Mouse (Mus musculus) embryo, embryonic 10 days (tissue): ENCODE results near the gene Gpsm2.
"Not testable (repeated sequence)": the region's sequence is repeated elsewhere in the genome, so short reads cannot be mapped to it uniquely, and the experiment has no call there.

Source experiments
- DNase-seq: peaks from one replicate; pipeline ENCODE4 v3.0.0-alpha.2; 2015; ENCODE audit warnings: low spot score

Gpsm2 gene

DNA sequence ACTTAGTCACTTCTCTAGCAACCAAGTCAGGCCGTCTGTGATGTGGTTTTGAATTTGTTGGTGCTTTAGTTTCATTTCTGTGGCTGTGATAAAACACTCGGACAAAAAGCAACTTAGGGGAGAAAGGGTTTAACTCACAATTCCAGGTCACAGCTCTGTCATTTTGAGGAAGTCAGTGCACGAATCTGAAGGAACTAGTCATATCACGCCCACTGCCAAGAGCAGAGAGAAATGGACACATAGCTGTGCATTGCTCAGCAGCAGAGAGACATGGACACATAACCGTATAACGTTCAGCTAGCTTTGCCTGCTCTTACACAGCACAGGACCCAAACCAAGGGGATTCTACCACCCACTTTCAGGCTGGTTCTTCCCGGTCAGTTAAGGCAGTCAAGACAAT, 4.3 kb upstream of the Gpsm2 start:
- DNase-seq, result no peak

DNA sequence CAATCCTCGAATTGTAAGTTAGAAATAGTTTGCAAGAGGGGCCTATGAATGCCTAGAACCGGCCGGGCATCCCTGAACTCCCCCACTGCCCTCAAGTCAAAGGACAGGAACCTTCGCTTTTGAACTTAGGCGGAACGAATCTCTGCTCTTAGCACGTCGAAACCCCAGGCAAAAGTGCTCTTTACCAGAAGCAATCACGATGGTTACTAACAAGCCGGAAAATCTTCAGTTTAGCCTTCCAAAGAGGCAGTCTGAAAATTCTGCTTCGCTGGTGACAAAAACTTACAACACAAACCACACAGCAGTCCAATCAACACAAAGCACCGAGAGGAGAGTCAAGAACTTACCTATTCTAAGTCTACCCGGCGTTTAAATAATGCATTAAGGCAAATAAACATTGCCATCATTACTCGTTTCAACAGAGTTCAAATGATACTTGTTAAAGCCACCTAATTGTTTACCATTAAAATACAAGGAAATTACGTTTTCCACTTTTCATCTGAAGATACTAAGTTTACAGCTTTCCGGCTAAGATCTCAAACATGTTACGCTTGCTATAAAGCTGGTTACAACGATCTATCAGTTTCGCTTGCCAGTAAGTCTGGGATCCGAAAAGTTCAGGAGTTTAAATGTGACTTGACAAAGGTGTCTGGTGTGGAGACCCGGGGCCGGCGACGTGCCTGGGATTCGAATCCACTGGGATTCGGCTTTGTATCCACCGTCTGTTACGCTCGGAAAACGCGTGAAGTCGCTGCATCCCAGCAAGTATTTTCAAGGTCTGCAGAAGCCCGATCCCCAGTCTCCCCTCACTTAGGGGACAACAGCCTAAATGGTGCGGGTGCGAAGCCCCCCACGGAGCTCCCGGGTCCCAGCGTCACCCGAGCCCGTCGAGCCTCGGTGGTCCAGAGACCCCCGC, 775 bp downstream of the Gpsm2 start:
- peak; percentile 77 for DNase-seq

DNA sequence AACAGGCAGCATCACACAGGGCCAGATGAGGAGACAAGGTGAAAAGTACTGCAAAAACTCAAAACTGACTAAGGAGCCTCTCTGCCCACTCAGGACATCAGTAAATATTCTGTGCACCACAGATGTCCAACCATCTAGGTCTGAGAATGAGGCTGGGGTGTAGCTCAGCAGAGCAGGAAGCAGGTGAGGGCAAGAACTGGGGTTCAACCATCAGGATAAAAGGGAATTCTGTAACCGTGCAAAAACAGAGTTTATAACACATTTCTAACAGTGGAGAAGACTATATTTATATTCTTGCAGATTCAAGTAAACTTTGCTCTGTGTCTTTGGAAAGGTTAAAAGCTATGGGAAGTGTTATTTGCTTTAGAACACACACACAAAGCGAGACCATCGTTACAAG, 2.3 kb downstream of the Gpsm2 start:
- no peak for DNase-seq

DNA sequence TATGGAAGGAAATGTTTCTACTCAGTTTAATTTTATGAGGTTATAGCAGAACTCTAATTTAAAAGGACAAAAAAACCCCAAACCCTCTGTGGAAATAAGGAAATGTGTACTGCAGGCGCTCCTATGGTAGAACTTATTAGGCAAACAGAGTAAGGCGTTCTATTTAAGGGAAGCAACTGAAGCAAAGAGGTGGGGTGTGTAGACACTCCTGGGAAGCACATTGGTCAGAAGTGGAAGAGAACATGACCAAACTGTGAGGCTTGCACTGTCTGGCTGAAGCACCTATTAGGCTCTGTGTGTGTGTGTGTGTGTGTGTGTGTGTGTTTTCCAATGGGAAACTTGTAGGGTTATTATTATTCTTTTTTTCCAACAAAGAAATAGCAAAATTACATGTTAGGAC, 2.8 kb downstream of the Gpsm2 start:
- no peak for DNase-seq

DNA sequence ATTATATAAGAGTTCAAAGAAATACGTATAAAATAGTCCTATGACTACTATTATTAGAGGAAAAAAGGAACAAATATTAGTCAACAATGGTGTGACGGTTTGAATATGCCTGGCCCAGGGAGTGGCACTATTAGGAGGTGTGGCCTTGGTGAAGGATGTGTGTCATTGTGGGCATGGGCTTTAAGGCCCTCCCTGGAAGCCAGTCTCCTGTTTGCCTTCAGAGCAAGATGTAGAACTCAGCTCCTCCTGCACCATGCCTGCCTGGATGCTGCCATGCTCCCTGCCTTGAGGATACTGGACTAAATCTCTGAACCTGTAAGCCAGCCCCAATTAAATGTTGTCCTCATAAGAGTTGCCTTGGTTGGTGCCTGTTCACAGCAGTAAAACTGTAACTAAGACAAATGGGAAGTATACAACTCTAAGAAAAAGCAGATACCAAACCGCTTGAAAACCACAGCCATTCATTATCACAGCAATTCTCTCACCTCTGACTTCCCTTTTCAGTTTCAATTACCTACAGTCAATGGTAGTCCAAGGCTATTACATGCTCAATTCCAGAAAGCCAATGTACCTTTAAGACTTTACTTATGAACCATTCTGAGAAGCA, 4.1 kb downstream of the Gpsm2 start:
- no peak for DNase-seq

DNA sequence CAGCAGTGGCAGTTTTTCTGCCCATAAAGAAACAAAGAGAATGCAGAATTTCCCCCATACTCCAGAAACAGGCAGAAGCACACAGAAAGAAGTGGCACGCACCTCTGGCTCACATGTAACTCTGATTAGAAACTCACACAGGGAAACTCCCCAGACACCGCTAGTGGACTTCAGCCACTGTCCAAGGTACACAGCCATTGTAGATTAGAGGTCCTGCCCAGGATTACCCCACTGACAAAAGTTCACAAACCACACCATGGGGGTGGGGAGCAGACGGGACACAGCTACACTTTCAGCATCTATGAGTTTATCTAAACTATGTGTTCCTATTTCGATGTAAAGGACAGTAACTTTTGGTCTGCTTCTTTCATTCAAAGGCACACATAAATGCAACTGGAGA, 7.3 kb downstream of the Gpsm2 start:
- DNase-seq, result no peak

DNA sequence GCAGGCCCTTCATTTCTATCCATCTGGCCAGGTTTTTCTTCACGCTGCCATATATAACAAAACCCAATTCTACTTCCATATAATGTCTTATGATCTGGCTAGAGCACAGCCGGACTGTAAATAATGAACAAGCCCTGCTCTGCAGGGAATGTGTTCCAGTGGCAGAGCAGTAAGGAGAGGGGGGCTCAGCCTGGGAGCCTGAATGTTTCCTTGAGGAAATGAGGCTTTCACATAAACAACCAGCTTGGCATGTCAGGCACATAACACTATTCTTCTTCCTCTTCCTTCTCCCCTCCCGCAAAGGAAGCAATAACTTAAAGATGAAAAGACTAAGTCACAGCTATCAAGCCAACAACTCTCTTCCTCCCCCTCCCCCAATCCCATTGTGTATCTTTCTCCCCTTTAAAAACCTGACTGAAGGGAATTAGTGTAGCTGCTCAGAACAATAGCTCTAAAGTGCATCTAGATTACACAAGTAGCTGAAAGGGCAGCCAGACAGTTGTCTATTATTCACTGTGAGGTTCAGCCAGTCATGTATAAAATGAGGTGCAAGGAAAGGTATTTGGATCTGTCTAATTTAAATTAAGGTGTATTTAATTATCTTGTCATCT, 8.9 kb downstream of the Gpsm2 start:
- peak; percentile 29 for DNase-seq

DNA sequence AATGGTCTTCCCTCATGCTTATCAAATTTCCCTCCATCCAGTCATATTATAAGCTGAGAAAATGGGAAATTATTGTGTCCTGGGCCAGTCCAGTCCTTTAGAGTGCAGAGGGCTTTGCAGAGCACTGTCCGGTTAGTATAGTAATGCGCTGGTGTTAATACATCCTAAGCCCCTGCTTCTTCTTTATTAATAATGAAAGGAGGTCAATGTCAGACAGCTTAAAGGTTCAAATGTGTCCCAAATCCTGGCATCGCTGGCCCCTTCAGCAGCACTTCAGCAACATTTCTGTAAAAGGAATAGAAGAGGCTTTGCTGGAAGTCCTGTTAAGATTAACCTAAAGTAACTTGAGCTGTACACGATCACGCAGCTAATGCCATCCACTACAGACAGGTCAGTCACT, 10.8 kb downstream of the Gpsm2 start:
- DNase-seq, result no peak

DNA sequence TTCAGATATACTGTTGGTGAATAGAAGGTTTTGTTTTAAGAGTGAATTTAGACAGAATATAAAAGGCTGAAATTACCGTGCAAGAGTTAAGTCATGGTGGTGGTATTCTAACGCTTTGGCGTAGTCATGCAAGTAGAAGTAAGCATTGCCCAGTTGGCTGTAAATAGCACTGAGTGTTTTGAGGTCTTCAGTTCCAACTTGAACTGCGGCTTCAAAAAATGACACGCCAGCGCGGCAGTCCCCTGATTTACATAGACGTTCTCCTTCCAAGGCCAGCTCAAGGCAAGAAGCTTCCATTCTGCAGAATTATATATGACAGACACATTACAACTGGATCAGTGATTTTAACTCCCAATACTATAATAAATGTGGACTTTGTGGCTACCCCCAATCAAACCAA, 19.3 kb downstream of the Gpsm2 start:
- DNase-seq, result no peak

DNA sequence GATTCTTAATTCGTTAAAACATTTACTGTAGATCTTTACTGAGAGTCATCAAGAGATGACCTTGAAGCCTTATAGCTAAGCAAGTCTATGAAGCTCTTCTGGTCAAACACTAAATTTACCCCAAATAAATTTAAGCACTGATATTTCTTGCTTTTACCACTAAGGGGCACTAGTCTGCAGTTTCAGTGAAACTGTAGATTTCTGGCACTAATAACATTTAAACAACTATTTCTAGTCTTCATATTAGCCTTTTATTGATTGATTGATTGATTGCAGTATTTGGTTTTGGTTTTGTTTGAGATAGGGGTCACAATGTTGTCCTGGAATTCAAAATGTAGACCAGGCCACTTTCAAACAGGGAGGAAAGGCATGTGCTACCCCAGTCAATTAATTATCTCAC, 20.9 kb downstream of the Gpsm2 start:
- DNase-seq, result no peak

DNA sequence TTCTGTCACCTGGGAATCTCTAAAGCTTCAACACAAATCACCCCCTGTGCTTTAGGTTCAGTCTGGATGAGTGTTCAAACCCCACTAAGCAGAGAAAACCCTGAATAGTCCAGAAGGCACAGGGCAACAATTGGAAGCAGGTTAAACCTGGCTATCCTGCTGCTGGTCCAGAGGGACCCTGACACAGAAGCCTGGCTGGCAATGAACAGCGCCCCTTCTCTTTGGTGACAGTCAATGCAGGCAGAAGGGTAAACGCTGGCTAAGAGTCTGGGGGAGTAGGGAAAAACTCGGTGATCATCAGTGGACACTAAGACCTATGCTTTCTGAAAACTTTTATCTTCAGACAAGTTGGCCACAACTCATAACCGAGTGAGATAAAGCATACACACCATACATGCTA, 22.3 kb downstream of the Gpsm2 start:
- DNase-seq, result no peak

DNA sequence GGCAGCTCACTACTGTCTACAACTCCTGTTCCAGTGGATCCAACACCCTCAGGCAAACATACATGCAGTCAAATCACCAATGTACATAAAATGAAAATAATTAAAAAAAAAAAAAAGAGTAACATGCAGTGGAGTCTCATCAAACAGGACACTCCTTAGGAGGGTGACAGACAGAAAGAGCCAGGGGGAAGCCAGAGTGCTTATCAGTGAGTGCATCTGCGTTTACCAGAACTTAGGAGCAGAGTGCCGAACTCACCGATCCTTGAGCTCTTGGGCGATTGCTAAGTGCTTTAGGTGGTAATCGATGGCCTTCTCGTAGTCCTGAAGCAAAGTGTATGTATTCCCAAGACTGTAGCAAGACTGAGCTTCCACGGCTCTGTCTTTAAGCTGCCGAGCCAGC, 23.4 kb downstream of the Gpsm2 start:
- DNase-seq, result no peak

DNA sequence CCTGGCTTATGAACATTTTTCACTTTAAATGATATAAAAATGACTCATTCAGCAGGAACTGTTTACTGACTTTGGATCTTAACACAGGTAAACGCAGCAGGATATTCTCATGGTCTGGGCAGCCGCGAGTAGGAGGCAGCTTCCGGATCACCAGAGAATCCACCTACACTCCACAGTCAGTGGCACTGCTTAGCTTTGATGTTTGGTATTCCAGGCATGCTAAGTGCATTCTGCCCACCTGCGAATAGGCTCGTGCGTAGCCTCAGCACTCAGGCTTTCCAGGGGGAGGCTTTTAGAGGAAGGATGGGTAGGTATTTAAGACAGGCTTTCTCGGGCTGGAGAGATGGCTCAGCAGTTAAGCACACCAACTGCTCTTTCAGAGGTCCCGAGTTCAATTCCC, 27.8 kb downstream of the Gpsm2 start:
- DNase-seq, result no peak

DNA sequence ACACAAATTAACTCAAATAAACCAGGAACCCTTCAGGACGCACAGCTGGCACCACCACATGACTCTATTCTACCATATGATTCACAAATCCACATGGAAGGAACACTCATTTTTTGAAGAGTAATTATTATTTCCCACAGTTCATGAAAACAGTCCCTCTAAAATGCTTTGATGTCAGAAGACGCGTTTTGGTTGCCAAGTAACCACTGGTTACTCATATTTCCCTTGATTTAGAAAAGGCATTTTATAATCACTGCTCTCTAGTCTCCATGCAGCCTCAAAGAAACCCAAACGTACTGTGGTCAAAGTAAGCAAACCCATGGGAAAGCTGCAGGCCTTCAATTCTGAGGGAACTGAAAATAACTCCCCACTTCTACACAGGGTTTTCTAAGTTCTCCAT, 32.1 kb downstream of the Gpsm2 start:
- no peak for DNase-seq

DNA sequence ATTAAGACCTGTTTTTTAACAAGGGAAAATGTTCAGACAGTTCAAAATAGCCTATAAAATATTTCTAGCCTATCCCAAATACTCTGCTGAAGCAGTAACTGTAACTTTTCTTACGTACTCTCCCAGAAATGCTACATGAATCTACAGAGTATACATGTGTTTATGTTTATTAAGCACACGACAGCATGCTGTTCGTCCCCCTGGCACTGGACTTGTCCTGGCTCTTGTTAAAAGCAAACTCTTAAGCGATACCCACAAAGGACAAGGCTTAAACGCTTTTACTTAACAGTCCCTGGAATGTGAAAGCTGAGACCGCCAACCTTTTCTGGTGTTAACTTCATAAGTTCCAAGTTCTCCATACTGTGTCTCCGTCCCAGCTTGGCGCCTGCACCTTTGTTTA, 32.7 kb downstream of the Gpsm2 start:
- no peak for DNase-seq

DNA sequence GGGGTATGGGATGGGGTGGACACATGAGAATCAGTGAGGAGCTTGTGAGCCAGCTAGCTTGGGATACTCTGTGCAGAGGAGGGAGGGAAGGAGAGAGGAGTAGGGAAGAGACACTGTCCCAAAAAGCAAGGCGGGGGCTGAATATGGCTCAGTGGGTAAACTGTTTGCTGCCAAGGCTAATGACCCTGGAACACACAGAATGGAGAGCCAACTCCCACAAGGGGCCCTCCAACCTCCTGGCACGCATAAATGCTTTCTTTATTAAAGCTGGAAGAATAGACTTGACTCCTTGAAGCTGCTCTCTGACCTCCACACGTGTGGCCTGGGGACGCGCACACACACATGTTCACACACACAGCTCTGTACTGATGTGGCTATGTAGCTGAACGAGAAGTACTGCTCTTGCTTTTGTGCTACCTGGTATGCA, 33.1 kb downstream of the Gpsm2 start:
- DNase-seq, result no peak

DNA sequence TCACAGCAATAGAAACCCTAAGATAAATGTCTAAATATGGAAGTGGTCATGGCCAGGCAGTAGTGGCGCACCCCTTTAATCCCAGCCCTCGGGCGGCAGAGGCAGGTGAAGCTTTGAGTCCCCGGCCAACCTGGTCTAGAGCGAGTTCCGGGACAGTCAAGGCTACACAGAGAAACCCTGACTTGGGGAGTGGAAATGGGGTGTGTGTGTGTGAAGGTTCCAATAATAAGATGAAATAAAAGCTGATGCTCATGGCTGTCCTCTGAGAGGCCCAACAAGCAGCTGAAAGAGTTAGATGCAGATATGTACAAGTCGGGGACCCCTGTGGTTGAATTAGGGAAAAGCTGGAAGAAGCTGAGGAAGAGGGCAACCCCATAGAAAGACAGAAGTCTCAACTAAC, 36.4 kb downstream of the Gpsm2 start:
- no peak for DNase-seq

DNA sequence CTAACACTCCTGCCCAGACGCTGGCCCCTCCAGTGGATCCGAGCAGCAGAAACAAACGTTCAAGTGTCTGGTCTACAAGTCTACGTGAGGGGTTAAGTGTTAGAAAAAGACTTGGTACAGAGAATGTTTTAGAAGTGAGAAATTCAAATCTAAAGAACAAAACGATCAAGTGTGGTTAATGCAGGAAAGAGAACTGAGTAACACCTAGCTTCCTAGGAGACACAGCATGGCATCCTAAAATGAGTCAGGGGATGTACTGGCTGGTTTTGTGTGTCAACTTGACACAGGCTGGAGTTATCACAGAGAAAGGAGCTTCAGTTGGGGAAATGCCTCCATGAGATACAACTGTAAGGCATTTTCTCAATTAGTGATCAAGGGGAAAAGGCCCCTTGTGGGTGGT, 38.5 kb downstream of the Gpsm2 start:
- not testable (repeated sequence) for DNase-seq

DNA sequence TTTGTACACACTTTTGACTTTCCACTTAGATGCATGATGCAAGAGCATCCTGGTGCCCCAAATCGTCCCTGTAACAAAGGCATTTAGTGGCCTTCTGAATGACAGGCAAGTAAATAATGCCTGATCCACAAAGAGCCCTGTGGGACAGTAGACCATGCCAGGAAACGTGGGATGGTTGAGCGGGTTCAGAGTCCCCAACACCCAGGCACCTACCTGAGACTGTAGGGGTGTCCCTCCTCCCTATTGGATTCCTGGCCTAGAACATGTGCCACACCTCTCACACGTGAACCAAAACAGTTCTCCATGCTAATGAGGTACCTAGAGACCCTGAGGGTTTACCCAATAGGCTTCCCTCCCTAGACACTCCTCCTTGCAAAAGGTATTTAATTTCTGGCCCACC, 41.1 kb downstream of the Gpsm2 start:
- no peak for DNase-seq

DNA sequence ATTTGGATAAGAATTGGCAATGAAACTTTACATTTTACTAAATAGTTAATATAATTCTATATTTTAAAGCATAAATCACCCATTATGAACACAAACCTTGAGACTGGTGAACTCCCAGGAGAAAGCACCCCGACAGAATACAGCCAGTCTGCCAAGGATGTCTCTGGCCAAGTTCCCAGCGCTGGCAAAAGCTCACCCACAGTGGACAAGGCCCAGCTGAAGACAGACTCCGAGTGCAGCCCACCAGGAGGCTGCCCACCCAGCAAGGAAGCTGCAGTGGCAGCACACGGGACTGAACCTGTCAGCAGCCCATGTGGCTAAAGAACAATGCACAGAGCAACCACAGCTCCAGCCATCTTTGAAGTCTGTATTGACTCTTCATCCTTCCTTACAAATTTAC, 45.5 kb downstream of the Gpsm2 start:
- no peak for DNase-seq

DNA sequence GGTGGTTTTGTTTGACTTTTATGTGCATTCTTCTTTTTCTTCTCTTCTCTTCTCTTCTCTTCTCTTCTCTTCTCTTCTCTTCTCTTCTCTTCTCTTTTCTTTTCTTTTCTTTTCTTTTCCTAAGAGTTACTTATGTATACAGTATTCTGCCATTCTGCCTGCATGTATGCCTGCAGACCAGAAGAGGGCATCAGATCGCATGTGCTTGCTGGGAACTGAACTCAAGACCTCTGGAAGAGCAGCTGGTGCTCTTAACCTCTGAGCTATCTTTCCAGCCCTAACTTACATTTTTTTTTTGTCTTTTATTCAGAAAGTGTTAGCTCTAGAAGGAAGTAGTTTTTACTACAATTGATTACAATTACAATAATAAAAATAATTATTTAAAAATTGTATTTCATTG, 61.2 kb downstream of the Gpsm2 start:
- DNase-seq, result peak; percentile 18

DNA sequence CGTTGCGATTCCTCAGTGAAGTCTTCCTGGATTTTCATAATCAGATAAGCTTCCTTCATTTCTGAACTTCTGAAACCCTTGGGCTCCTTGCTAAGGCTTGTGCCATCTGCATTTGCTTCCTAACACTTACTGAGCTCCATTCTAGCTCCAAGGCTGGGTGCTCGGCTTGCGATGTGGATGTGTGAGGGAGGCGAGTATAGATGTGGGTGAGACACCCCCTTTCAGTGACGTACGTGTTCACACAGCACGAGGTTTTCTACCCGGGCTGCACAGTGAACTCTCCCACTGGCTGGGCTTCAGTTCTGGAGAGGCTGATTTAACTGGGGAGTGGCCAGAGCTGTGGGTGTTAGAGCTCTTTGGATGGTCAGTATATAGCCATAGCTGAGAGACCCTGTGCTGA, 63.5 kb downstream of the Gpsm2 start:
- DNase-seq, result no peak

DNA sequence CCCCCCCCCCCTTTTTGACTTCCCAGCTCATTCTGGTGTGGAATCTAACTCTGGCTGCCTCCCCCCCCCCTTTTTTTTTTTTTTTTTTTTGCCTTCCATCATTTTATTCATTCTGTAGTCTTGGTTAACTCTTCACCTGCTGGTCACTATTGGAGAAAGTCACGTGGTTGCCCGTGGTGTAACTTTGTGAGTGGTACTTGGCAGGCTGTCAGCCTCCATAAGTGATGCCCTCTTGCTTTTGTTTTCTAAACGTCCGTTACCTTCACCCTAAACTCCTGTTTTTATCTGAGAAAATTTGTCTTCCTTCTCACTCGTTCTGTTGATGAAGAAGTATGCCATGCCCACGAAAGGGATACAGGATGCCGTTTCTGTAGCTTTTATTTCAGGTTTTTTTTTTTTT, 66.6 kb downstream of the Gpsm2 start:
- DNase-seq, result no peak
